Mouse (Mus musculus) CH12.LX (cell line): ENCODE measurements around the gene Fam118a. TPM values are rescaled to one million over a fixed set of nuclear protein-coding genes. Genes with fewer than 3 reads are reported as not detected.

Experiments used
- DNase-seq: peaks from one replicate; pipeline ENCODE4 v3.0.0-alpha.2; 2013; ENCODE audit errors: extremely low read depth
- H3K27ac ChIP-seq: 2 replicates; pipeline ENCODE4 v1.5.1; 2012; ENCODE audit warnings: low read depth, mild to moderate bottlenecking, control low read depth, moderate library complexity; ENCODE audit not compliant: insufficient read depth
- H3K27me3 ChIP-seq: replicated peaks from 2 replicates; pipeline ENCODE3; 2012; ENCODE audit warnings: inconsistent platforms
- H3K36me3 ChIP-seq, 2 experiments: replicated peaks in 1 of 2; 2 replicates each; pipeline versions ENCODE3 to v1.6.1; 2012; ENCODE audit warnings: inconsistent platforms in 1 of 2, low read length in 1 of 2, mild to moderate bottlenecking in 1 of 2, mixed read lengths in 1 of 2, moderate library complexity in 1 of 2; ENCODE audit not compliant: control insufficient read depth in 1 of 2, insufficient read depth in 1 of 2
- H3K4me1 ChIP-seq, 2 experiments: 2 replicates each; pipeline ENCODE4 v1.6.1; 2012; ENCODE audit warnings: inconsistent platforms in 1 of 2, moderate library complexity in 1 of 2; ENCODE audit not compliant: insufficient read depth in 2 of 2, control insufficient read depth in 1 of 2
- H3K4me2 ChIP-seq: 2 replicates; pipeline ENCODE4 v1.6.1; 2012; ENCODE audit warnings: low read depth, mild to moderate bottlenecking, control low read depth; ENCODE audit not compliant: poor library complexity, insufficient read depth, severe bottlenecking
- H3K4me3 ChIP-seq, 3 experiments: fragments of 150-350 bp in 1 of 3; sonication (generic) in 1 of 3; replicated peaks in 1 of 3; 2 replicates each; pipeline versions ENCODE3 to v1.5.1; 2011 to 2012; ENCODE audit warnings: low read depth in 2 of 3, low read length in 2 of 3, mild to moderate bottlenecking in 2 of 3, moderate library complexity in 2 of 3, control low read depth in 1 of 3, improper control_type of control experiment in 1 of 3, inconsistent platforms in 1 of 3, mixed read lengths in 1 of 3; ENCODE audit not compliant: poor library complexity in 1 of 3
- H3K79me2 ChIP-seq: replicated peaks from 2 replicates; pipeline ENCODE4 v1.6.1; 2012; ENCODE audit warnings: mild to moderate bottlenecking, moderate library complexity; ENCODE audit not compliant: control insufficient read depth, poor library complexity, insufficient read depth, severe bottlenecking; ENCODE audit errors: extremely low read depth
- H3K9ac ChIP-seq: 2 replicates; pipeline ENCODE4 v1.6.1; 2012; ENCODE audit warnings: low read depth, mild to moderate bottlenecking, control low read depth, moderate library complexity; ENCODE audit not compliant: insufficient read depth
- H3K9me3 ChIP-seq: replicated peaks from 2 replicates; pipeline ENCODE3; 2012; ENCODE audit warnings: low read length, inconsistent platforms, mixed read lengths
- CHD1 ChIP-seq: IDR thresholded peaks from 2 replicates; pipeline ENCODE4 v1.6.1; 2012; ENCODE audit warnings: low read depth, low read length, improper control_type of control experiment, inconsistent platforms
- CHD2 ChIP-seq: IDR thresholded peaks from 2 replicates; pipeline ENCODE4 v1.6.1; 2011; ENCODE audit warnings: low read length, improper control_type of control experiment
- CTCF ChIP-seq, 2 experiments: IDR thresholded peaks in 1 of 2; conservative IDR thresholded peaks in 1 of 2; 2 replicates each; pipeline ENCODE4 v1.5.1; 2011 to 2012; ENCODE audit warnings: low read depth in 2 of 2, low read length in 2 of 2, improper control_type of control experiment in 1 of 2, inconsistent platforms in 1 of 2, mild to moderate bottlenecking in 1 of 2, moderate library complexity in 1 of 2
- ELF1 ChIP-seq: IDR thresholded peaks from 2 replicates; pipeline ENCODE4 v1.6.1; 2014; ENCODE audit warnings: low read depth, mild to moderate bottlenecking, inconsistent platforms, low read length, improper control_type of control experiment
- JUN ChIP-seq: IDR thresholded peaks from 2 replicates; pipeline ENCODE4 v1.6.1; 2011; ENCODE audit warnings: low read depth, mild to moderate bottlenecking, low read length, improper control_type of control experiment, moderate library complexity; ENCODE audit not compliant: insufficient read depth
- JUND ChIP-seq: conservative IDR thresholded peaks from 2 replicates; pipeline ENCODE4 v1.6.1; 2011; ENCODE audit warnings: low read depth, low read length, improper control_type of control experiment
- KAT2A ChIP-seq: IDR thresholded peaks from 2 replicates; pipeline ENCODE4 v1.6.1; 2012; ENCODE audit warnings: low read length, improper control_type of control experiment, inconsistent platforms; ENCODE audit not compliant: insufficient replicate concordance
- MAFK ChIP-seq: IDR thresholded peaks from 2 replicates; pipeline ENCODE4 v1.6.1; 2011; ENCODE audit warnings: low read length, improper control_type of control experiment; ENCODE audit not compliant: insufficient replicate concordance
- MAZ ChIP-seq: IDR thresholded peaks from 2 replicates; pipeline ENCODE4 v1.6.1; 2012; ENCODE audit warnings: low read depth, mild to moderate bottlenecking, inconsistent platforms, low read length, improper control_type of control experiment, moderate library complexity
- MXI1 ChIP-seq: IDR thresholded peaks from 2 replicates; pipeline ENCODE4 v1.6.1; 2011; ENCODE audit warnings: mild to moderate bottlenecking, low read depth, low read length, improper control_type of control experiment
- MYC ChIP-seq: IDR thresholded peaks from 2 replicates; pipeline ENCODE4 v1.6.1; 2011; ENCODE audit warnings: low read depth, mild to moderate bottlenecking, improper control_type of control experiment, low read length
- NELFE ChIP-seq: IDR thresholded peaks from 2 replicates; pipeline ENCODE4 v1.6.1; 2011; ENCODE audit warnings: low read depth, low read length, improper control_type of control experiment
- POLR2A ChIP-seq: IDR thresholded peaks from 2 replicates; pipeline ENCODE4 v1.6.1; 2011; ENCODE audit warnings: low read depth, mild to moderate bottlenecking, improper control_type of control experiment, low read length
- RAD21 ChIP-seq: IDR thresholded peaks from 2 replicates; pipeline ENCODE4 v1.6.1; 2011; ENCODE audit warnings: low read depth, mild to moderate bottlenecking, low read length, improper control_type of control experiment, moderate library complexity
- TBP ChIP-seq: conservative IDR thresholded peaks from 2 replicates; pipeline ENCODE4 v1.6.1; 2011; ENCODE audit warnings: low read depth, low read length, improper control_type of control experiment
- TCF12 ChIP-seq: IDR thresholded peaks from 2 replicates; pipeline ENCODE4 v1.6.1; 2014; ENCODE audit warnings: low read depth, mild to moderate bottlenecking, inconsistent platforms, low read length, improper control_type of control experiment
- UBTF ChIP-seq: IDR thresholded peaks from 2 replicates; pipeline ENCODE4 v1.6.1; 2012; ENCODE audit warnings: low read depth, mild to moderate bottlenecking, inconsistent platforms, low read length, improper control_type of control experiment, moderate library complexity
- USF1 ChIP-seq: IDR thresholded peaks from 2 replicates; pipeline ENCODE4 v1.6.1; 2014; ENCODE audit warnings: low read depth, mild to moderate bottlenecking, inconsistent platforms, low read length, improper control_type of control experiment
- ZC3H11A ChIP-seq: IDR thresholded peaks from 2 replicates; pipeline ENCODE4 v1.6.1; 2012; ENCODE audit warnings: low read depth, mild to moderate bottlenecking, inconsistent platforms, low read length, improper control_type of control experiment
- ZMIZ1 ChIP-seq: IDR thresholded peaks from 2 replicates; pipeline ENCODE4 v1.6.1; 2012; ENCODE audit warnings: low read depth, mild to moderate bottlenecking, inconsistent platforms, low read length, improper control_type of control experiment
- dilution Hi-C: fragments of 300-500 bp; cut with MboI; formaldehyde crosslinking; loops from 2 replicates; pipeline ENCODE4 v1.14.3; 2020; ENCODE audit warnings: low sequenced_read_pairs; ENCODE audit not compliant: extremely low pct_unique_long_range_greater_than_20kb, extremely low pct_ligation_motif_present
- in situ Hi-C: fragments of 300-500 bp; cut with MboI; formaldehyde crosslinking; loops from 3 replicates; pipeline ENCODE4 v1.14.3; 2019; ENCODE audit warnings: low sequenced_read_pairs, low pct_ligation_motif_present, low pct_unique_long_range_greater_than_20kb, mixed read lengths
- polyA plus RNA-seq: library from polyadenylated mRNA; unstranded; fragments of >175 nt; gene quantifications from 2 replicates; pipeline ENCODE4 v1.2.1, GENCODE M21; 2012; ENCODE audit warnings: low read depth; ENCODE audit not compliant: insufficient read length
- total RNA-seq, 2 experiments: library from RNA; depleted of rRNA; stranded (reverse); fragments of 300-350 nt in 1 of 2; fragments of >200 nt in 1 of 2; gene quantifications; 2 replicates each; pipeline ENCODE4 v1.2.3; 2012 to 2014

Gene Fam118a
- total and polyA plus RNA-seq, 3 experiments, result 13.1 to 18.2 (median 15.0) TPM

- H3K4me1 ChIP-seq, result 0 out of 4 replicates have a peak, but pooled peaks cover 0 to 6% of the 10 kb centered on the region in 2 experiments
- no peaks in the 10 kb centered on the region for H3K79me2 ChIP-seq
- in situ Hi-C loops, result no loop called here
- no peak for DNase-seq
- no peak overlapping the region for H3K27ac ChIP-seq
- dilution Hi-C loops, result no loop called here
- H3K9me3 ChIP-seq, result no peaks in the 10 kb centered on the region
- TF ChIP-seq NELFE (no peak), POLR2A (no peak), TCF12 (no peak), UBTF (no peak), CTCF (conservative IDR thresholded peaks at IDR 0.05 in 1 of 2, IDR thresholded peaks at IDR 0.05 in 1 of 2; ENCODE audit: low read depth in 2 of 2, low read length in 2 of 2) (no peak), RAD21 (no peak), ZMIZ1 (no peak), KAT2A (no peak), USF1 (no peak), MAZ (no peak), MAFK (no peak), ZC3H11A (no peak), CHD1 (no peak)
- no peak overlapping the region for H3K9ac ChIP-seq
- no peak overlapping the region for H3K4me2 ChIP-seq
- H3K36me3 ChIP-seq, result no peaks in the 10 kb centered on the region
- H3K27me3 ChIP-seq, result peaks cover 48% of the 10 kb centered on the region
- no peak overlapping the region for H3K4me3 ChIP-seq
These were observed 13.0 kb upstream of the Fam118a start for GRCm38 (mm10) chr15:85015771-85016170.

- no peak within 1 kb of the TSS for H3K9ac ChIP-seq
- in situ Hi-C loops, result no loop called here
- dilution Hi-C loops, result no loop called here
- TF ChIP-seq TBP (no peak), MYC (no peak), MXI1 (no peak), ELF1 (no peak), JUND (no peak), KAT2A (no peak), JUN (no peak), UBTF (no peak), CHD2 (no peak)
- no peaks in the 10 kb centered on the region for H3K36me3 ChIP-seq
- no peak within 1 kb of the TSS for H3K4me2 ChIP-seq
- no peak for DNase-seq
- no peak within 1 kb of the TSS for H3K4me3 ChIP-seq
- H3K9me3 ChIP-seq, result no peaks in the 10 kb centered on the region
- no peaks in the 10 kb centered on the region for H3K79me2 ChIP-seq
- no peak within 1 kb of the TSS for H3K27ac ChIP-seq
- H3K27me3 ChIP-seq, result peaks cover 58% of the 10 kb centered on the region
- 0 out of 4 replicates have a peak, but pooled peaks cover 0 to 6% of the 10 kb centered on the region in 2 experiments for H3K4me1 ChIP-seq
These were observed 11.6 kb upstream of the Fam118a start, which contains the start of gene Upk3a for GRCm38 (mm10) chr15:85016951-85017664. Upk3a (plus strand) TSS chr15:85017141.
